Mouse (Mus musculus) layer of hippocampus, postnatal 14 days (tissue): ENCODE measurements at regions not wholly inside any gene's neighbourhood (a gene's known extent, or its start where the extent isn't known, plus 50 kb on each side); places are given as distances from the start of the nearest gene placed in this dataset.
"Not testable (repeated sequence)": the region's sequence is repeated elsewhere in the genome, so short reads cannot be mapped to it uniquely, and the experiment has no call there.

ENCODE experiments used
- DNase-seq, 2 experiments: peaks; one replicate each; pipeline ENCODE4 v3.0.0; 2021 to 2022; ENCODE audit warnings: low spot score in 2 of 2, mixed read lengths in 1 of 2

DNA sequence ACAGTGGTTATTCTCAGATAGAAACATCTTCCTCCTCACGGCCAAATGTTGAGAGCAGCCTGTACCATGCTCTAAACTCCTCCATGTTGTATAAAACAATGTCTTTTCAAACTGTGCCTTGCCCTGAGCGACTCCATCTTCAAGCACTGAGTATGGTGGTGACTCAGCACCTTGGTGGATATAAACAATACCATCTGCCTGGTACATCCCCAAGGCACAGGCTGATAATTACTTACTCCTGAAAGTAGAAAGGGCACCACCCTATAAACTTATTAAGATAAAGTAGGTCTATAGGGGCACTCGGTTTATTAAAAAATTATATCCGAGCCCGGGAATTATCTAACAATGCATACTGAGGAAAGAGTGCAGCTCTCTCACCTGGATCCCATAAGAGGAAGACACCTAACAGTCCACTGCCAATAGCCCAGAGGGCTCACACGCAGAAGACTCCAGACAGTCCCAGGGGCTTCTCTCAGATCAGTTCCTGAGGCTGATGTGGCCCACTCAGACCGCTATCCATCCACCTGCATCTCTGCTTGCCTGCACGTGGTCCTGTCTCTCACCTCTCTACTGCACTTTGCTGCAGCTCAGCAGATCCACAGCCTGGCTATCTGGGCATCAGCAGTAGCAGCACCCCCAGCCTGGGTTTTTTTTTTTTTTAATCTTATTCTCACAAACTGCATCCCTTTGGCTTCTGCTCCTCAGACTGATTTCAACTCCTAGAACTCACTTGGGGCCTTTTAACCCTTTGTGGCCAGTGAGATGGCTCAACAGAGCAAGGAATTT is 109.7 kb upstream of the Dlg1 start:
- no peak for DNase-seq

DNA sequence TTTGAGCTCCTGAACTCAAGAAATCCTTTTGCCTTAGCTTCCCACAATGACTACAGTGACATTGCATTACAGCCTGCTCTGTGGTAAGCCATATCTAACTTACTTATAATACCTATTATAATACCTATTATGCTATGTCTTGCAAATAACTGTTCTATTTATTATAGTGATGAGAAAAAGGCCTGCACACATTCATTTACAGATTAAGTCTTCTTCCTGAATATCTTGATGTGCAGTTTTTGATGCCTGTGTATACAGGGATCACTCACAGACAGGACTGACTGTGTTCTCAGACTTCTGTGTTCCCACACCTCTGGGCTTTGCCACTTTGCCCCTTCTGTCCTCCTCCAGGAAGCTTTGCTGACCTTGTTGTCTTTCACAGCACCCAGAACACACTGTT is 102.8 kb upstream of the Dlg1 start:
- no peak for DNase-seq

DNA sequence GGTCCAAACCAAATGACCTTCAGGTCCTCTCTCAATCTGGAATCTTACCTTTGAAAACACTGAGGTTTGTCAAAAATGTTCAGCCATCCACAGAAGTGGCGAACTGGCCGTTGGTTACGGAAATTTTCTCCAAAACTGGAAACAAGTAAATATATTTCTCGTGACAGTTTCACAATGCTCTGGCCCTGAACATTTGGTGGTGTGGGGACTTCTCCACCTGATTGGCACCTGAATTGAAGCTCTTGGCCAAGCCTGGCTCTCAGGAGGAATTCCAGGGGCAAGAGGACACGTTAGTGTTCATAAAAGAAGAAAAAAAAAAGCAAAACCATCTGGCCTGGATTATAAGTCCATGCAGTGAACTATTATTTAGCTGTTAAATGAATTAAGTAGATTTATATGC is 98.3 kb upstream of the Dlg1 start:
- no peak for DNase-seq

DNA sequence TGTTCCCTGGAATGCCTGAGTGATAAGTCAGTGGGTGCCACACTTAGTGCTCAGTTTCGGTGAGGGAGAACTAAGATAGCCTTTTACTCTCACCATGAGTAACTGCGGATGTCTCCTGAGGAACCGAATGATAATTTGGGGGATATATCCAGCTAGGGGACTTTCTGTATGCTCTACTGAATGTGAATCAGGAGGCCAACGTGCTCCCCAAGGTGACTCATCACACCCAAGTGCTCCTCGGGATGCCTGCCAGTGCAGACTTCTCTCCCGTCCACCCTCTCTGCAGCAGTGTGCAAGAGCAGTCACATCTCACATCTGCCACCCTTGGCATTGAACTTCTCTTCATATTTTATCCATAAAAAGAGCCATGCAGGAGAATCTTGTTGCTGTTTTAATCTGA is 94.9 kb upstream of the Dlg1 start:
- DNase-seq: no peak

DNA sequence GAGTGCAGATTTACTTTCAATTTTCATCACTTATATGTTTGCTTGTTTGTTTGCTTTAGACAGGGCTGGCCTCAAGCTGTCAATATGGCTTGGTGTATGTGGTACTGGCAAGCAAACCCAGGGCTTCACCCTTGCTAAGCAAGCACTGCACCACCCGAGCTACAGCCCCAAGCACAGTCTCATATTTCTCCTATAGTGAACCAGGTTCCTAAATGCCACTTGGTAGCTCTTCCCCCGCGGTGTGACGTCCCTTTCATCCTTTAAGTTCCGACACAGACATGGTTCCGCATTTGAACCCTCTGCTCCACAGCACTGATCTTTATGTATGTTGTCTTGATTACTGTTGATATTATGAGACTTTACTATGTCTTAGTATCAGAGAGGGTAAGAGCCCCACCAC is 93.4 kb upstream of the Dlg1 start:
- no peak for DNase-seq

DNA sequence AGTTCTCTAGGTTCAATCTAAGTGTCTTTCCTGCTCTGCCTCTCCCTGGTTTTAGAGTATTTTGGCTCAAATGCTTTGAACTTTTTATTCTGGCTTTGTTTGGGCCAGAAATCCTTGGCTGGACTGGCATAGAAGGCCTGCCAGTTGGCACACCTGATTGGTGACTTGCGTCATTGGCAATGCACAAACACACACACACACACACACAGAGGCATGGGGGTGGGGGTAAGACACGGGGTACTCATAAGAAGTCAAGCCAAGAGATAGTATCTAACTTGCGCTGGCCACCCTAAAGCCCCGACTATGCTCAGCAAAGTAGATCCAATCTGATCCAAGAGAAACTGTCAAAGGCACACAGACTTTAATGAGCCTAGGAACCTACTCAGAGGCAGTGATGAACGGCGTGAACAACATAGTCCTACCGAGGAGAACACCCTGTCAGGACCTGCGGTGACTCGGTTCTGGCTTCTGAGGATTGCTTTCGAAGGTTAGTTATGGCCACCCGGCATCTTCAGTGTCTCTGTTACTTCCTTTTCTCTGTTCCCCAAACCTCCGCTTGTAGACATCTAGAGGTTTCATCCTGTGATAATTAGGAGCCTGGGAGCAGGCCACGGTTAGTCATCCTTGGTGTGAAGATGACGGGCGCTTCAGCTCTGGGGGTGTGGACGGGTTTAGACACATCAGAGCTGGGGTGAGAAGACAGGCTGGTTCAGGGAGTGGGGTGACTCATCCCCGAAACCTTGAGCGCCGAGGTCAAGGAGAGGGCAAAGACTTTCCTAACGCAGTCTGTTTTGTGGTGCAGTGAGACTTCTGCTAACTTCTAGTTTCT is 92.7 kb upstream of the Dlg1 start:
- DNase-seq: peak in 1 of 2 experiments; percentile 85

DNA sequence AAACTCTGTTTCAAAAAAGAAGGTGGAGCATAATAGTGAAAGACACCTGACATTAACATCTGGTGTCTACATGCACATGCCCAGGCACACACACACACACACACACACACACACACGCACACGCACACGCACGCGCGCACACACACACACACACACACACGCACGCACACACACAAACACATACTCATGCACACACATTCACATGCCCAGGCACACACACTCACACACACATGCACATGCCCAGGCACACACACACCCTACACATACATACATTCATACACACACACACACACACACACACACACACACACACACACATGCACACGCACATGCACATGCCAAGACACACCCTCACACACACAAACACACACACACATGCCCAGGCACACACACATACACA is 89.4 kb upstream of the Dlg1 start:
- not testable (repeated sequence) for DNase-seq

DNA sequence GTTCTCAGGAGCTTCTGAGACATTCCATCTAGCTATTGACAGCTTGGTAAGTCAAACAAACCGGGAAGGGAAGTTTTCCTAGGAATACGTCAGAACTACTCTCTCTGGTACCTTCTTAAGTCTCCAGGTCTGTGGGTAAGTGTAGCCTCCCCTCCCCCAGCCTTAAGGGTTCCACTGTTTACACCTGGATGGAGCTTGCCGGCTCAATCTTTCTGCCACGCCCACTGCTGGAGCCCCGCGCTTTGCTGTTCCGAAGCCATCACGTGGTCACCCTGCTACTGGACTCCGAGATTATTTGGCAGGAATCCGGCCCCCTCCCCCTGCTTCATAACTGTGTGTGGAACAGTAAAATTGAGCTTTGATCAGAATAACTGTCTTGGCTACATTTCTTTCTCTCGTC is 87.6 kb upstream of the Dlg1 start:
- DNase-seq: not testable (repeated sequence)

DNA sequence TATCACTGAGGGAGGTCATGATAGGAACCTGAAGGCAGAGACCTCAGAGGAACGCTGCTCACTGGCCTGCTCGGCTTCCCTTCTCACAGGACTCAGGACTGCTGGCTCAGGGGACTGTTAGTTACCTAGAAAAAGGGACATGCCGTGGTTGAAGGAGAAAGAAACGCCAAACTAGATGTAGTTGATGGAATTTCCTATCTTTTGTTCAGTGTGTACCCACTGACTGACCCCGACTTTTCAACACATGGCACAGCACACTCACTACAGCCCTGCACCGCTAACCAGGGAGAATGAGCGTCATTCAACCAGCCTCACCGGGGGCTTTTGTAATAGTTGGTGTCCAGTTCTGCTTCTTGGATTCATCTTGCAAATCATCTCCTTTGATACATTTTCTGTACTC is 86.8 kb upstream of the Dlg1 start:
- DNase-seq: no peak

DNA sequence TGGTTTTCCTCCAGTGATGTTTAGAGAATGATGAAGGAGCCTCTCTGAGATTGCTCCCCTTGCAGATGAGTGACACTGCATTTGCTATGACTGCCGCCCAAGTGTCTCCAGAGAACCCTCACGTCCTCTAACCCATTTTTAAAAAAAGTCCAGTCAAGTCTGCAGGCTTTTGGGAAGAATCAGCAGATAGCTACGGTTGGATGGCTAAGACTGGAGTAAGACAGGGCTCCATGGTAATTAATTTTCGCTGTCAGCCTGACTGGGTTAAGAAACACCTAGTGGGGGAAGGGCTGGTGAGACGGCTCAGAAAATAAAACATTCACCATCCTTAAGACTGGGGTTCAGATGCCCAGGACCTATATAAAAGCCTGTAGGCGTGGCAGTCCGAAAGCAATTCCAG is 85.9 kb upstream of the Dlg1 start:
- DNase-seq: no peak

DNA sequence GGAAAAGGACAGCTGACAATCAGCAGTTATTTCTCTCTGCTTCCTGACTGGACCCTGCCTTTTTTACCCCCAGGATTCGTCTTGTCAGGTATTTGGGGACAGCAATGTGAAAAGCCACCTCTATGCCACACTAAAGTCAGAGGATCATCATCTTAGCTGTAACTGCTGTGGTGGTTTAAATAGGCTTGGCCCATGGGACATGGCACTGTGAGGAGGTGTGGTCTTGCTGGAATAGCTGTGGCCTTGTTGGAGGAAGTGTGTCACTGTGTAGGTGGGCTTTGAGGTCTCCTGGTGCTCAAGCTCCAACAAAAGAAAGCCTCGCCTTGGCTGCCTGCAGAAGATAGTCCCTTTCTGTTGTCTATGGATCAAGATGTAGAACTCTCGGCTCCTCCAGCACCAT is 83.9 kb upstream of the Dlg1 start:
- no peak for DNase-seq

DNA sequence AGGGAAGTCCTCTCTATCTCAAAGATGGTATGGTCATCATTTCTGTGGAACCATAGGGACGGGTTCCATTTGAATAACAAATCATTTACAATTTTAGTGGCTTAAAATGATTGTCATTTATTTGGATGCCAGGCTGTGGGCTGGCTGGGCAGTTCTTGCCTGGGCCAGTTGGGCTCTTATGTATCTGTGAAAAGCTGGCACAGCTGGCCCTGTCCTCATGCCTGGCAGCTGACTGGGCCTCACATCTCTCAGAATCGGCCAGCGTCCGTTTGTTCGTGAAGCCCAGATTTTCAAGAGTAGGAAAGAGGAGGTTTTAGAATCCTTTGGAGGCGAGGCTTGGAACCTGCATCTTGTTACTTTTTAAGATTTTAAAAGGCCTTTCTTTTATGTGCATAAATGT is 82.5 kb upstream of the Dlg1 start:
- no peak for DNase-seq

DNA sequence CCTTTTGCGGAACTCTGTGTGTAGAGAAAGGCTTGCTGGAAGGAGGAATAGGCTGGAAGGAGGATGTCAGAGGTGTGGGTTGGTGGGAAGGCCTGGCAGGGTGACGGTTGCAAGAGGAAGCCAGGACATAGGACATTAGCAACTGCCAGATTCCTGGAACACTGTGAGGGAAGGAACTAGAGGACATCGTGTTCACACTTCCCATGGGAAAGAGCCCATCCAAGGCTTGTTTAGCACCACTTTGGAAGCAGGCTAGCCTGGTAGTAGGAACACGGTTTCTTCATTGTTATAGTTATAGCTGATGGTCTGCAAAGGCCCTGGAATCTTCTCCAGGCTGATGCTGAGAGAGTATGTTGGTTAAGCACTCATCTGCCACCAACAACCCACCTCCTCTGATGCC is 80.4 kb upstream of the Dlg1 start:
- DNase-seq: no peak

DNA sequence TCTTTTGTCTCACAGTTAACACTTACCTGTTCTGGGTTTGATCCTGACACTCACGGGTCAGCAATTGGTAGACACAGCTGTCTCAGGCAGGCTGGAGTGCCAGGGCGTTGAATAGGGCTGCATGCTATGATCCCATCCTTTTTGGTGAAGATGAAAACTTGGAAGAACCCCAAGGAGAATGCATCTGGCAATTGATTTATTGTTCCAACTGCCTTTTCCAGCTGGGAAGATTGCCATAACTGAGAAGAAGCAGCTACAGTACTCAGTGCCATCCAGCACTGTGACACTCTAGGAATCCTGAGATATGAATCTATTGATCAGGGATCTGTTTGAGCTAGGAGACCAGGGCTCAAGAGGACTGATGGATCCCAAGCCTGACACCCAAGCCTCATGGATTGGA is 79.6 kb upstream of the Dlg1 start:
- DNase-seq: no peak

DNA sequence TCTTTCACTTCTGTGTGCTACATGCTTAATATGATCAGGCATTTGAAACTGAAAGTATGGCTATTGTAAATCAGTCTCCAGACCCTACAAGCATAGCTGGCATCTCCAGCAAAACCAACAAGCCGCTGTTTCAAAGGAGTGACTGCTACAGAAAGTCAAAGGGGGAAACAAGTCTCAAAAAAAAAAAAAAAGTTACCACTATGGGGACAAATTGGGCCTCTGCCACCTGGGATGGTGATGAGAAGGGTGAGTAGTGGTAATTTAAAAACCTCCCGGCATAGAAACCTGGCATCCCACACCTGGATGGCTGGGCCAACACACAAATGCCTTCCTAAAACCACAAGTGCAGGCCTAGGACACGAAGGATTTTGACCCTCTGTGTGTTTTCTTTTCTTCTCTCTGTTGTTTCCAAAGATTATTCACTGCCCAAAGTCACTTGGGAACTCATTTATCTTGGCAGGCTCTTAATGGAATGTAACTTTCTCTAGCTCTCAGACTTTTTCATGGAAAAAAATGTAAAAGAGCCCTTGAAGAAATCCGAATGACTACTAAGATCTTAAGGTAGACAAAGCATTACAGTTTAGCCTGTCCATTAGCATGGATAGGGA is 78.9 kb upstream of the Dlg1 start:
- no peak for DNase-seq

DNA sequence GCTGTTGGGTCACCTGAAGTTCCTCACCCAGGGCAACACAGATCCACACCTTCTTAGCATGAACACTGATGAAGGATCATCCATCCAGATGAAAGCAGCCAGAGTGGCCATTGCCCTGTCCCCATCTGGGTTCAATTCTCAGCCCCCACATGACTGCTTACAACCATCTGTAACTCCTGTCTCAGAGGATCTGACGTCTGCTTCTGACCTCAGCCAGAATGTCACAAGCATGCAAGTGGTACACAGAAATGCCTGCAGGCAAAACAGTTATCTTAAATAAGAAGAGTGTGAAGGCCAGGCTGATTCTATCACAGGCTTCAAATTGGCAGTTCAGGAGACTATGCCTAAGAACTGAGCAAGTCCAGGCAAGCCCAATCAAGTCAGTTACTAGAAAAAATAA is 76.2 kb upstream of the Dlg1 start:
- DNase-seq: no peak

DNA sequence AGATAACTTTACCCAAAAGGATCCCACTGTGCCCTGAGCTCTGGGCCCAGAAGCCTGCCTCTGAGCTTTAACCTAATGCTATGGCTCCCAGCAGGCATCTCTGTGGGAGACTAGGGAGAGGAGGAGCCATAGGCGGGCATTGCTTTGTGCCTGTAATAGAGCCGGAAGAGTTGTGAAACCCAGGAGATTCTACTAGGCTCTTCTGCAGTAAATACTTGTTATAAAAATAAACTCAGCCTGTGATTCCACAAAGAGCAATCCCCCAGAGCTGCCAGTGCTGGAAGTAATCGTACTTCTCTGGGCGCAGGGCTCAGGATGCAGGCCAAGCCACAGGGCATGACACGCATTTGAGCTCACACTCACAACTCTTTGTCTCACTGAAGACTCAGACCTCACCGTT is 73.7 kb upstream of the Dlg1 start:
- DNase-seq: no peak

DNA sequence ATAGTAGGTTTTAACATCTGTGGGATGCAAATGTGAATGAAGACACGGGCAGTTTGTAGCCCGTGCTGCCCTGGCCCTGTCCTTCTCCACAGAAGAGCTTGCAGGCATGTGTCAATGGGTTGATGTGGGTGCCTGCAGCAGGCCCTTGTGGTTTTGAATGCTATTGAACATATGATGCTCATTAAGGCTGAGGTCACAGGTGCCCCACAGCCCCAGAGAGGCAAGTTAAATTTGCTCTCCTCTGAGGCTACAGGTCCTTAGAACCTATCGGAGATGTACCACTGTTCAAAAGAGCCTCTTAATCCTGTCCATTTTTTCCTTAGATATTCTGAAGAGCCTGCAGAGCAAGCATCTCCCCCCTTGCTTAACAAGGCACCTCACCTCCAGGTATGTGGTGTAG is 71.7 kb upstream of the Dlg1 start:
- no peak for DNase-seq

DNA sequence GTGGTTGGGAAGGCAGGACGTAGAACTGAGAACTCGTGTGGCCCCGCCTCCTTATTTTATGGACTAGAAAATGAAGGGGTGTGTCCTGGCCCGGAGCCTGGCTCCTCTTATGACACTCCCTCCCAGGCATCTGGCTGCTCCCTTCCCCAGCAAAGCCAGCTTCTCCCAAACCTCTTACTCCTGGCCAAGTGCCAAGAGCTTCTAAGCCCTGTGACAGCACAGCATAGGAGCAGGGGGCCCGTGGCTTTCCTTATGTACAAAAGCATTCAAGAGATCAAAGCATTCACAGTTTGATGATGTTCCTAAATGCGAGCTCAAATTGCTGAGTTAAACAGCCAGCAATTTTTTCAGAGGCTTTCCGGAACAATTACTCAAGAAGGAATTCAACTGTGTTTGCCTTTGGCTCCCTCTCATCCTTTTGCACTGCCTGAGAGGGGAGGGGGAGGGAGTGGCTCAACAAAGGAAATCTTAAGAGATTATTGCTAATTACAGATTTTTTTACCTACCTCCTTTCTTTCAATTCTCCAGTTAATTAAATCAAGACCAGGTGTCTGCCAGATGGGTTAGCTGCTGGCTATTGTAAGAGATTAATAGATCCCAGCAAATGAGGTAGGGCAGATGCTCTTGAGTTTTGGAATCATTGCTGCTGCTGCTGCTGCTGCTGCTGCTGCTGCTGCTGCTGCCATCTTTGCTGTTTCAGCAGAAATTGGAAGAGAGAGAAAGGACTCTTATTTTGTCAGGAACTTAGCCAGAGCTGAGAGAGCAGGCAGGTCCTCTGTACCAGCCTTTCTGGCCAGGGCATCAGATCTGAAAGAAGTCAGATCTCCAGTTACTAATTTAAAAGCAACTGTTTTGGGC is 71.0 kb upstream of the Dlg1 start:
- peak in 1 of 2 experiments; percentile 48 for DNase-seq

DNA sequence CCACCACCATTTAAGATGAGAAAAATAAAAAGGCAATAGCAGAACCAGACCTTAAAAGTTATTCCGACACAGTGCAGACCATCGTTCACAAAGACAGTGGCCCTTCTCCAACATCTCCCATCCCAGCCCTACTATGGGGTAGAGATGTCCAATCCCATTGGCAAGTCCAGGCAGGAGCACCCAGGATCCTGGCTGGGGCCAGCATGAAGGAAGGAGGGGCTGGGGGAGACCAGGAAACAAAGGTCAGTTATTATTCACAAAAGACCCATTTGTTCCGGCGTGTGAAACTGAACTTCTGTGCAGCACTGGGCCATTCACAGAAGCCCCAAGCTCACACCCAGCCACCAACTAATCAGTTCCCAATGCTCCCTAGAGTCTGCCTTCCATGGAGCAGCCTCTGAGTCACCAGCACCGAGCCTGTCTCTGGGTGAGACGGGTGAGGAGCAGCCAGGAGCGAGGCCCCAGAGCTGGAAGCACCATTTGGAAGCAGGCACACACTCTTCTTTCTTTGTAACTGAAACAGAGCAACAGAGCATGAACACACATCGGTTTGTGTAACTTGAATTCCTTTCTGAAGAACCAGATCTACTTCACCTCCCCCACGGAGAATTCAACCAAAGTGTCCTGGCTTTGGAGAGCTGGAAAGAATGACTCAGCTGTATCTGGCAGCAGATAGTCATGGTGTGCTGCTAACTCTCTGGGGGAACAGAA is 70.1 kb upstream of the Dlg1 start:
- peak; percentile 23 to 28 for DNase-seq

DNA sequence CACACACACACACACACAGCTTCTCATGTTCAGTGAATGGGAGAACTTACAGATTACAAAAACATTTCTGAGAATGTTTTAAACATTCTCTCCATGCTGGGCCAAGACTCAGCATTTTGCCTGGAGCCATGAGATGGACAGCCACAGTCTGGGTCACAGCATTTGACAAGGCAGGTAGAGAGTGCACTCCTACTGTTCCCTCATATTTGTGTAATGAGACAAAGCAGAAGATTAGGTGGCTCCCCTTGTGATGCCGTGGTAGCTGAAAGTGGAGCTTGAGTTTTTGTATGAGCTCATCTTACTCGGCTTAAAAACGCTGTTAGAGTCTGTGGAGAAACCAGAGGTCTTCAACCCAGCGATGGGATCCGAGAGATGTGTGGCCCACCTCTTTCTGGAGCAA is 65.3 kb upstream of the Dlg1 start:
- DNase-seq: no peak
